Mouse (Mus musculus): Measurements from ENCODE around the gene Foxf1. TPM values are rescaled to one million over a fixed set of nuclear protein-coding genes. Genes with fewer than 3 reads are reported as not detected.

The Foxf1 gene
- total RNA-seq, 2 experiments from 2014 or later, result 0.67 to 0.98 TPM

GRCm38 (mm10) chr8:121082218-121083092, 1.7 kb upstream of the Foxf1 start:
- no peak for DNase-seq (ENCODE audit: low spot score in 2 of 2)

GRCm38 (mm10) chr8:121083093-121083935, 872 bp upstream of the Foxf1 start:
- peak; percentile 25 to 31 for DNase-seq (ENCODE audit: low spot score in 2 of 2)

GRCm38 (mm10) chr8:121083936-121084209, 313 bp upstream of the Foxf1 start:
- no peak for DNase-seq (ENCODE audit: low spot score in 2 of 2)

- no peak for DNase-seq (ENCODE audit: low spot score in 2 of 2)
Observed at GRCm38 (mm10) chr8:121085011-121085410, 825 bp downstream of the Foxf1 start.

- DNase-seq (ENCODE audit: low spot score in 2 of 2), result no peak
Observed at GRCm38 (mm10) chr8:121085561-121085960, 1.4 kb downstream of the Foxf1 start.

GRCm38 (mm10) chr8:121086004-121086900, 2.1 kb downstream of the Foxf1 start:
- DNase-seq (ENCODE audit: low spot score in 2 of 2), result no peak

- DNase-seq (ENCODE audit: low spot score in 2 of 2), result no peak
Observed at GRCm38 (mm10) chr8:121088281-121088680, 4.1 kb downstream of the Foxf1 start.

- no peak for DNase-seq (ENCODE audit: low spot score in 2 of 2)
Observed at GRCm38 (mm10) chr8:121088871-121089630, 4.9 kb downstream of the Foxf1 start.

GRCm38 (mm10) chr8:121089631-121090380, 5.6 kb downstream of the Foxf1 start:
- DNase-seq (ENCODE audit: low spot score in 2 of 2), result no peak

- DNase-seq (ENCODE audit: low spot score in 2 of 2), result no peak
Observed at GRCm38 (mm10) chr8:121090716-121091115, 6.5 kb downstream of the Foxf1 start.

- no peak for DNase-seq (ENCODE audit: low spot score in 2 of 2)
Observed at GRCm38 (mm10) chr8:121092141-121092540, 8.0 kb downstream of the Foxf1 start.

GRCm38 (mm10) chr8:121092627-121093026, 8.4 kb downstream of the Foxf1 start:
- peak; percentile 77 to 90 for DNase-seq (ENCODE audit: low spot score in 2 of 2)

- DNase-seq (ENCODE audit: low spot score in 2 of 2), result no peak
Observed at GRCm38 (mm10) chr8:121093496-121093895, 9.3 kb downstream of the Foxf1 start.

GRCm38 (mm10) chr8:121104049-121104818, 20.0 kb downstream of the Foxf1 start:
- peak; percentile 67 to 79 for DNase-seq (ENCODE audit: low spot score in 2 of 2)

GRCm38 (mm10) chr8:121107668-121108656, 23.8 kb downstream of the Foxf1 start, which contains the start of gene Mthfsd:
Mthfsd (minus strand) TSS chr8:121108392.
- peak; percentile 99 to 100 for DNase-seq (ENCODE audit: low spot score in 2 of 2)

GRCm38 (mm10) chr8:121108657-121109056, 24.5 kb downstream of the Foxf1 start:
- DNase-seq (ENCODE audit: low spot score in 2 of 2), result no peak

- DNase-seq (ENCODE audit: low spot score in 2 of 2), result no peak
Observed at GRCm38 (mm10) chr8:121111145-121111907, 27.1 kb downstream of the Foxf1 start.
